13 mouse cellular contexts compared by ENCODE assay signal in genomic region chr10:68147730-68148129, GRCm38 (mm10).
DNase-seq lines count a peak whose midpoint lies in the region; ATAC-seq and TF ChIP-seq lines count a peak whose summit lies in the region.
"Had no signal": no experiment of that assay in that cellular context is flagged by ENCODE, and none has a peak within 500 bp of the region (broad histone marks: within the 10 kb centered on the region; RNA-seq: fewer than 3 reads in every experiment).

No protein-coding gene starts in this region.

- peaks cover 29% of the 10 kb centered on the region for H3K4me1 ChIP-seq in heart, embryonic 13.5 days
- H3K4me1 ChIP-seq in liver, adult 2 months (ENCODE audit: control insufficient read depth, insufficient read depth, low read length): peaks cover 9% of the 10 kb centered on the region
- no peaks in the 10 kb centered on the region for H3K4me1 ChIP-seq in liver, embryonic 12.5 days
- peaks cover 22% of the 10 kb centered on the region for H3K4me1 ChIP-seq in embryonic fibroblast, embryonic 13.5 days (ENCODE audit: control insufficient read depth, insufficient read depth, low read length)
- H3K4me1 ChIP-seq: hindbrain, embryonic 15.5 days had no signal

- no peak for DNase-seq in heart, adult 8-10 months (ENCODE audit: low spot score)
- peak; percentile 45 for DNase-seq in liver, adult 2 months (ENCODE audit: extremely low read depth, low read depth, low spot score)
- no peak for DNase-seq in retina, embryonic 14.5 days (ENCODE audit: low spot score)
- no peak for DNase-seq in adrenal gland, adult 2 months
- DNase-seq: cerebellum, adult 9-10 months; gastrocnemius, postnatal 25 days; layer of hippocampus, adult 9-11 months; right cerebral cortex, postnatal 4 days had no signal

- H3K4me2 ChIP-seq in heart, embryonic 13.5 days: no peak overlapping the region
- no peak overlapping the region for H3K4me2 ChIP-seq in liver, embryonic 12.5 days
- H3K4me2 ChIP-seq in myocyte (ENCODE audit: low read depth): peak overlapping the region; percentile 5
- H3K4me2 ChIP-seq: hindbrain, embryonic 15.5 days had no signal

- H3K9ac ChIP-seq in heart, embryonic 13.5 days: no peak overlapping the region
- no peak overlapping the region for H3K9ac ChIP-seq in liver, adult 2 months (ENCODE audit: low read depth, low read length)
- H3K9ac ChIP-seq in liver, embryonic 12.5 days: no peak overlapping the region
- H3K9ac ChIP-seq: hindbrain, embryonic 15.5 days had no signal

- H3K27ac ChIP-seq in heart, embryonic 13.5 days (replicated peaks): peak overlapping the region; percentile 34; the same call in 1 of the 2 replicates
- H3K27ac ChIP-seq in liver, adult 2 months (replicated peaks; ENCODE audit: insufficient read depth, low read depth, low read length): 0 out of 2 replicates have a peak overlapping the region, but pooled peaks have one; percentile 18
- no peak overlapping the region for H3K27ac ChIP-seq in liver, embryonic 12.5 days
- H3K27ac ChIP-seq in embryonic fibroblast, embryonic 13.5 days (ENCODE audit: insufficient read depth, low read length): peak overlapping the region; percentile 89
- H3K27ac ChIP-seq: hindbrain, embryonic 15.5 days had no signal

- WGBS in heart, embryonic 13.5 days: 57% methylated on average over 6 of the region's 6 CpGs
- 32% methylated on average over 6 of the region's 6 CpGs for WGBS in liver, adult 2 months
- WGBS in liver, embryonic 12.5 days (ENCODE audit: insufficient replicate concordance): 68% methylated on average over 6 of the region's 6 CpGs

- H3K4me3 ChIP-seq in heart, embryonic 13.5 days: no peak overlapping the region
- H3K4me3 ChIP-seq in liver, adult 2 months (ENCODE audit: insufficient read depth, low read depth, low read length): no peak overlapping the region
- H3K4me3 ChIP-seq in liver, embryonic 12.5 days: no peak overlapping the region
- no peak overlapping the region for H3K4me3 ChIP-seq in embryonic fibroblast, embryonic 13.5 days (ENCODE audit: insufficient read depth, low read length)
- no peak overlapping the region for H3K4me3 ChIP-seq in myocyte
- H3K4me3 ChIP-seq: hindbrain, embryonic 15.5 days had no signal

- peaks cover 30% of the 10 kb centered on the region for H3K79me2 ChIP-seq in liver, adult 2 months (ENCODE audit: control insufficient read depth, insufficient read depth, low read length)
- peaks cover 25% of the 10 kb centered on the region for H3K79me2 ChIP-seq in myocyte (ENCODE audit: control insufficient read depth, insufficient read depth)

- no peaks in the 10 kb centered on the region for H3K27me3 ChIP-seq in heart, embryonic 13.5 days (replicated peaks)
- H3K27me3 ChIP-seq in liver, adult 2 months (ENCODE audit: control insufficient read depth, insufficient read depth, low read length): no peaks in the 10 kb centered on the region
- no peaks in the 10 kb centered on the region for H3K27me3 ChIP-seq in liver, embryonic 12.5 days (replicated peaks)
- H3K27me3 ChIP-seq in myocyte (ENCODE audit: control insufficient read depth, insufficient read depth, insufficient read length): no peaks in the 10 kb centered on the region
- H3K27me3 ChIP-seq: hindbrain, embryonic 15.5 days had no signal

- H3K36me3 ChIP-seq in heart, embryonic 13.5 days: peaks cover 15% of the 10 kb centered on the region
- no peaks in the 10 kb centered on the region for H3K36me3 ChIP-seq in liver, adult 2 months (ENCODE audit: control insufficient read depth, insufficient read depth, low read length)
- 0 out of 2 replicates have a peak, but pooled peaks cover 8% of the 10 kb centered on the region for H3K36me3 ChIP-seq in liver, embryonic 12.5 days
- peaks cover 5% of the 10 kb centered on the region for H3K36me3 ChIP-seq in myocyte (ENCODE audit: control insufficient read depth, insufficient read depth)
- H3K36me3 ChIP-seq: hindbrain, embryonic 15.5 days had no signal

- no peak for ATAC-seq in heart, embryonic 13.5 days (ENCODE audit: extremely low read depth, insufficient number of reproducible peaks, low FRiP score, low TSS enrichment)
- no peak for ATAC-seq in liver, embryonic 12.5 days

- TF ChIP-seq CTCF in liver, adult 2 months (IDR thresholded peaks at IDR 0.05; ENCODE audit: low read depth, low read length): no peak
- no peak for TF ChIP-seq CTCF in embryonic fibroblast, embryonic 13.5 days (IDR thresholded peaks at IDR 0.05; ENCODE audit: borderline replicate concordance, insufficient read depth, low read length)

- 0 out of 2 replicates have a peak, but pooled peaks cover 4% of the 10 kb centered on the region for H3K9me3 ChIP-seq in heart, embryonic 13.5 days
- H3K9me3 ChIP-seq in liver, embryonic 12.5 days (replicated peaks): no peaks in the 10 kb centered on the region
- H3K9me3 ChIP-seq: hindbrain, embryonic 15.5 days had no signal

- no peak overlapping the region for H3ac ChIP-seq in myocyte (ENCODE audit: control insufficient read depth, insufficient read length)

- TF ChIP-seq POLR2A in liver, adult 2 months (IDR thresholded peaks at IDR 0.05; ENCODE audit: extremely low read depth, insufficient read depth, low read length): no peak
- no peak for TF ChIP-seq POLR2A in embryonic fibroblast, embryonic 13.5 days (IDR thresholded peaks at IDR 0.05; ENCODE audit: low read depth, low read length)
- no peak for TF ChIP-seq POLR2A in myocyte (IDR thresholded peaks at IDR 0.05; ENCODE audit: insufficient read length, low read depth)

TF ChIP-seq in myocyte, 11 proteins besides CTCF, POLR2A, EP300 and RAD21:
- peak in 1 of 3 experiments; percentile 25 for TF ChIP-seq MYOG (IDR thresholded peaks at IDR 0.05; ENCODE audit: control insufficient read depth in 1 of 3, insufficient read depth in 1 of 3, insufficient read length in 2 of 3, low read depth in 2 of 3)
- TF ChIP-seq POLR2AphosphoS2 (IDR thresholded peaks at IDR 0.05; ENCODE audit: insufficient read length, low read depth): no peak
